8 mouse cellular contexts compared by ENCODE assay signal in genomic region chr8:110920773-110921277, GRCm38 (mm10). TPM values are rescaled to one million over a fixed set of nuclear protein-coding genes. Genes with fewer than 3 reads are reported as not detected.
DNase-seq lines count a peak whose midpoint lies in the region; ATAC-seq and TF ChIP-seq lines count a peak whose summit lies in the region.

No protein-coding gene starts in this region.

- 13% methylated on average over 3 of the region's 3 CpGs for WGBS in kidney, postnatal 0 days
- WGBS in embryonic facial prominence, embryonic 10.5 days, result 24% methylated on average over 3 of the region's 3 CpGs
- WGBS in hindbrain, embryonic 15.5 days, result 33% methylated on average over 3 of the region's 3 CpGs
- WGBS in midbrain, postnatal 0 days, result 41% methylated on average over 3 of the region's 3 CpGs

- H3K4me1 ChIP-seq in kidney, postnatal 0 days (replicated peaks; ENCODE audit: insufficient read depth, low read length), result peaks cover 29% of the 10 kb centered on the region
- peaks cover 55% of the 10 kb centered on the region for H3K4me1 ChIP-seq in embryonic facial prominence, embryonic 10.5 days
- peaks cover 26% of the 10 kb centered on the region for H3K4me1 ChIP-seq in hindbrain, embryonic 15.5 days (replicated peaks)
- peaks cover 13% of the 10 kb centered on the region for H3K4me1 ChIP-seq in midbrain, postnatal 0 days (ENCODE audit: insufficient read depth, low read length)

- ATAC-seq in kidney, postnatal 0 days (replicated peaks; ENCODE audit: low FRiP score, low read depth), result no peak
- no peak for ATAC-seq in hindbrain, embryonic 15.5 days (ENCODE audit: low FRiP score, low read depth)
- ATAC-seq in midbrain, postnatal 0 days (ENCODE audit: low FRiP score), result no peak

- H3K4me2 ChIP-seq in kidney, postnatal 0 days (ENCODE audit: low read length), result peak overlapping the region; percentile 93
- H3K4me2 ChIP-seq in hindbrain, embryonic 15.5 days, result peak overlapping the region; percentile 83
- H3K4me2 ChIP-seq in midbrain, postnatal 0 days (ENCODE audit: low read depth, low read length, poor library complexity, severe bottlenecking), result peak overlapping the region; percentile 85

- no peak for TF ChIP-seq CTCF in kidney, postnatal 0 days (IDR thresholded peaks at IDR 0.05; ENCODE audit: low read depth)
- TF ChIP-seq CTCF in midbrain, postnatal 0 days (IDR thresholded peaks at IDR 0.05), result no peak

- DNase-seq in kidney, postnatal 0 days (ENCODE audit: low spot score), result no peak
- DNase-seq in kidney, postnatal 10 days, result no peak
- no peak for DNase-seq in embryonic facial prominence, embryonic 10.5 days (ENCODE audit: low spot score)
- DNase-seq in midbrain, postnatal 0 days (ENCODE audit: low spot score), result no peak
- no peak for DNase-seq in right cerebral cortex, postnatal 25 days
- DNase-seq in frontal cortex, postnatal 36 days (ENCODE audit: low spot score in 2 of 2), result no peak
- DNase-seq in lung, postnatal 36 days, result no peak

- peak overlapping the region; percentile 81 for H3K27ac ChIP-seq in kidney, postnatal 0 days
- peak overlapping the region; percentile 95 for H3K27ac ChIP-seq in embryonic facial prominence, embryonic 10.5 days (replicated peaks)
- H3K27ac ChIP-seq in hindbrain, embryonic 15.5 days (replicated peaks), result peak overlapping the region; percentile 85; the same call in 1 of the 2 replicates
- peak overlapping the region; percentile 74 for H3K27ac ChIP-seq in midbrain, postnatal 0 days (ENCODE audit: low read depth, low read length)

- no peaks in the 10 kb centered on the region for H3K36me3 ChIP-seq in kidney, postnatal 0 days (ENCODE audit: insufficient read depth, low read length)
- peaks cover 29% of the 10 kb centered on the region for H3K36me3 ChIP-seq in embryonic facial prominence, embryonic 10.5 days (replicated peaks)
- H3K36me3 ChIP-seq in hindbrain, embryonic 15.5 days, result no peaks in the 10 kb centered on the region
- H3K36me3 ChIP-seq in midbrain, postnatal 0 days (ENCODE audit: insufficient read depth, low read length), result no peaks in the 10 kb centered on the region

- no peaks in the 10 kb centered on the region for H3K9me3 ChIP-seq in kidney, postnatal 0 days (replicated peaks; ENCODE audit: low read length)
- H3K9me3 ChIP-seq in embryonic facial prominence, embryonic 10.5 days, result no peaks in the 10 kb centered on the region
- no peaks in the 10 kb centered on the region for H3K9me3 ChIP-seq in hindbrain, embryonic 15.5 days
- no peaks in the 10 kb centered on the region for H3K9me3 ChIP-seq in midbrain, postnatal 0 days (ENCODE audit: low read length)

- peak overlapping the region; percentile 86 for H3K9ac ChIP-seq in kidney, postnatal 0 days (ENCODE audit: low read depth, low read length)
- peak overlapping the region; percentile 90 for H3K9ac ChIP-seq in hindbrain, embryonic 15.5 days
- H3K9ac ChIP-seq in midbrain, postnatal 0 days (replicated peaks; ENCODE audit: low read length, poor library complexity, severe bottlenecking), result peak overlapping the region; percentile 85

- peak overlapping the region; percentile 83 for H3K4me3 ChIP-seq in kidney, postnatal 0 days (replicated peaks; ENCODE audit: low read depth, low read length)
- peak overlapping the region; percentile 91 for H3K4me3 ChIP-seq in embryonic facial prominence, embryonic 10.5 days
- H3K4me3 ChIP-seq in hindbrain, embryonic 15.5 days, result peak overlapping the region; percentile 91
- H3K4me3 ChIP-seq in midbrain, postnatal 0 days (ENCODE audit: low read depth, low read length), result peak overlapping the region; percentile 77

- no peaks in the 10 kb centered on the region for H3K27me3 ChIP-seq in kidney, postnatal 0 days (ENCODE audit: insufficient read depth, low read length)
- no peaks in the 10 kb centered on the region for H3K27me3 ChIP-seq in embryonic facial prominence, embryonic 10.5 days (replicated peaks; ENCODE audit: low read depth, poor library complexity, severe bottlenecking)
- no peaks in the 10 kb centered on the region for H3K27me3 ChIP-seq in hindbrain, embryonic 15.5 days
- no peaks in the 10 kb centered on the region for H3K27me3 ChIP-seq in midbrain, postnatal 0 days (ENCODE audit: insufficient read depth, low read length)

RNA-seq across cellular contexts. Expression of gene St3gal2, which starts 1.1 kb away (rescaled TPM):
- 15.1 and 17.2 TPM in 2 replicates for polyA plus RNA-seq in kidney, postnatal 0 days (2015; fragmentation: Nextera tagmentation; extraction: Ambion mirVana)
- 34.5 and 34.8 TPM in 2 replicates for polyA plus RNA-seq in embryonic facial prominence, embryonic 10.5 days (2016; fragmentation: Nextera tagmentation; extraction: Ambion mirVana)
- 26.8 and 30.3 TPM in 2 replicates for polyA plus RNA-seq in hindbrain, embryonic 15.5 days (2015; fragmentation: Nextera tagmentation; extraction: Ambion mirVana)
- 39.7 and 45.7 TPM in 2 replicates for total RNA-seq in midbrain, postnatal 0 days (2014; rRNA removed)
- 20.4 and 21.3 TPM in 2 replicates for polyA plus RNA-seq in midbrain, postnatal 0 days (2015; fragmentation: Nextera tagmentation; extraction: Ambion mirVana)

RNA-seq across cellular contexts. Expression of gene Fuk, which starts 18.5 kb away (rescaled TPM):
- 10.1 and 10.7 TPM in 2 replicates for polyA plus RNA-seq in kidney, postnatal 0 days (2015; fragmentation: Nextera tagmentation; extraction: Ambion mirVana)
- 16.2 and 16.5 TPM in 2 replicates for polyA plus RNA-seq in embryonic facial prominence, embryonic 10.5 days (2016; fragmentation: Nextera tagmentation; extraction: Ambion mirVana)
- 7.1 and 8.6 TPM in 2 replicates for polyA plus RNA-seq in hindbrain, embryonic 15.5 days (2015; fragmentation: Nextera tagmentation; extraction: Ambion mirVana)
- total RNA-seq in midbrain, postnatal 0 days (2014; rRNA removed), result 11.8 and 15.5 TPM in 2 replicates
- 3.5 and 4.4 TPM in 2 replicates for polyA plus RNA-seq in midbrain, postnatal 0 days (2015; fragmentation: Nextera tagmentation; extraction: Ambion mirVana)
